Mouse (Mus musculus): ENCODE measurements around the gene Gimap3. TPM values are rescaled to one million over a fixed set of nuclear protein-coding genes. Genes with fewer than 3 reads are reported as not detected.

Gimap3 gene
- polyA plus RNA-seq, 1 experiment from 2014 or later: not detected

DNA sequence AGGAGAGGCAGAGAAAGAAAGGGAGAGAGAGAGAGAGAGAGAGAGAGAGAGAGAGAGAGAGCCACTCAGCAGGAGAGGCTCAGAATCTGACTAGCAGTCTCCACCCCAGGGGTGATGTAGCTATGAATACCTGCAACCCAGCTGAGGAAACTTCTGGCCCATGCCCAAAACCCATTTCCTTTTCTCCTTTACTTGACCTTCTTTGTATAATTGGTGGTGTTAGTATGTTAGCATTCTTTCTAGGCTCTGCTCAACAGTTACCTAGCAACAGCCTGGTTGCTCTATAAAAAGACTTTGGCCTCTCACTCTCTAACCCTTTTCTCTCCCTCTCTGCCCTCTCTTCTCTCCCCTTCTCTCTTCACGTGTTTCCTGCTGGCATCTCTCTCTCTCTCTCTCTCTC is 45.2 kb downstream of the Gimap3 start:
- Histone ChIP-seq H3K36me3 (replicated peaks; ENCODE audit: control insufficient read depth, insufficient read depth, low read depth, low read length) (no peaks in the 10 kb centered on the region), H3K9me3 (replicated peaks; ENCODE audit: control insufficient read depth, low read length) (no peaks in the 10 kb centered on the region), H3K27ac (replicated peaks; ENCODE audit: low read depth, low read length) (no peak overlapping the region), H3K9ac (replicated peaks; ENCODE audit: low read length) (no peak overlapping the region), H3K27me3 (ENCODE audit: control insufficient read depth, insufficient read depth, low read length) (no peaks in the 10 kb centered on the region), H3K4me2 (ENCODE audit: low read depth, low read length) (no peak overlapping the region), H3K4me1 (ENCODE audit: control insufficient read depth, insufficient read depth, low read length) (no peaks in the 10 kb centered on the region), H3K4me3 (ENCODE audit: low read depth, low read length) (no peak overlapping the region)
- no peak for ATAC-seq (replicated peaks; ENCODE audit: insufficient number of reproducible peaks, low FRiP score, low TSS enrichment, low read depth)
- DNase-seq (ENCODE audit: low spot score): no peak
- WGBS: 7% methylated on average over 1 of the region's 1 CpGs

DNA sequence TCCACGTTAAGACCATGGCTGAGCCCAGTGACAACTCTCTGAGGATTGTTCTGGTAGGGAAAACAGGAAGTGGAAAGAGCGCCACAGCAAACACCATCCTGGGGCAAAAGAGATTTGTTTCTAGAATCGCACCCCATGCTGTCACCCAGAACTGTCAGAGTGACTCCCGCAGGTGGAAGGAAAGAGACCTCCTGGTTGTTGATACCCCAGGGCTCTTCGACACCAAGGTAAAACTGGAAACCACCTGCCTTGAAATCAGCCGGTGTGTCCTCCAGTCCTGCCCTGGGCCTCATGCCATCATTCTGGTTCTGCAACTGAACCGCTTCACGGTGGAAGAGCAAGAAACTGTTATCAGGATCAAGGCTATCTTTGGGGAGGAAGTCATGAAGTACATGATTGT is 47.2 kb downstream of the Gimap3 start:
- no peaks in the 10 kb centered on the region for H3K4me1 ChIP-seq (ENCODE audit: control insufficient read depth, insufficient read depth, low read length)
- 83% methylated on average over 8 of the region's 8 CpGs for WGBS
- H3K27ac ChIP-seq (replicated peaks; ENCODE audit: low read depth, low read length): no peak overlapping the region
- H3K4me3 ChIP-seq (ENCODE audit: low read depth, low read length): no peak overlapping the region
- DNase-seq (ENCODE audit: low spot score) (no peak), ATAC-seq (replicated peaks; ENCODE audit: insufficient number of reproducible peaks, low FRiP score, low TSS enrichment, low read depth) (no peak)
- no peaks in the 10 kb centered on the region for H3K9me3 ChIP-seq (replicated peaks; ENCODE audit: control insufficient read depth, low read length)
- no peaks in the 10 kb centered on the region for H3K36me3 ChIP-seq (replicated peaks; ENCODE audit: control insufficient read depth, insufficient read depth, low read depth, low read length)
- no peaks in the 10 kb centered on the region for H3K27me3 ChIP-seq (ENCODE audit: control insufficient read depth, insufficient read depth, low read length)
- H3K9ac ChIP-seq (replicated peaks; ENCODE audit: low read length): no peak overlapping the region
- H3K4me2 ChIP-seq (ENCODE audit: low read depth, low read length): no peak overlapping the region

DNA sequence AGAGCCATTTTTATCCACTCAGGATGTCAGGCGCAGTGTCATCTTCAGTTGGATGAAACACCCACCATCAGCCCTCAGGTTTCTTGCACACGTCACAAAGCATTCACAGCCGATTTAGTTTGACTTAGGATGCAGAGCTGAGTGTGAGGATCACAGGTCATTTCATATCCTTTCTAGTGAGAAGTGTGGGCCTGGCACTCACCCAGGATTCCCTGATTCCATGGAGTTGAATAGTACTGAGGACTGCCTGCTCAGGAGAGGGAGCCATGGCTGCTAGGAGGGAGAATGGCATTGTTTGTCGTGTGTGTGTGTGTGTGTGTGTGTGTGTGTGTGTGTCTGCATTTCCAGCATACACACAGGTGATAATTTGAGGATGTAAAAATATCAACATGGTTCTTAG is 50.3 kb downstream of the Gimap3 start:
- 82% methylated on average over 4 of the region's 4 CpGs for WGBS
- Histone ChIP-seq H3K9ac (replicated peaks; ENCODE audit: low read length) (no peak overlapping the region), H3K9me3 (replicated peaks; ENCODE audit: control insufficient read depth, low read length) (no peaks in the 10 kb centered on the region), H3K4me3 (ENCODE audit: low read depth, low read length) (no peak overlapping the region), H3K27me3 (ENCODE audit: control insufficient read depth, insufficient read depth, low read length) (no peaks in the 10 kb centered on the region), H3K36me3 (replicated peaks; ENCODE audit: control insufficient read depth, insufficient read depth, low read depth, low read length) (no peaks in the 10 kb centered on the region), H3K27ac (replicated peaks; ENCODE audit: low read depth, low read length) (no peak overlapping the region), H3K4me1 (ENCODE audit: control insufficient read depth, insufficient read depth, low read length) (no peaks in the 10 kb centered on the region), H3K4me2 (ENCODE audit: low read depth, low read length) (no peak overlapping the region)
- DNase-seq (ENCODE audit: low spot score): no peak
- ATAC-seq (replicated peaks; ENCODE audit: insufficient number of reproducible peaks, low FRiP score, low TSS enrichment, low read depth): no peak

DNA sequence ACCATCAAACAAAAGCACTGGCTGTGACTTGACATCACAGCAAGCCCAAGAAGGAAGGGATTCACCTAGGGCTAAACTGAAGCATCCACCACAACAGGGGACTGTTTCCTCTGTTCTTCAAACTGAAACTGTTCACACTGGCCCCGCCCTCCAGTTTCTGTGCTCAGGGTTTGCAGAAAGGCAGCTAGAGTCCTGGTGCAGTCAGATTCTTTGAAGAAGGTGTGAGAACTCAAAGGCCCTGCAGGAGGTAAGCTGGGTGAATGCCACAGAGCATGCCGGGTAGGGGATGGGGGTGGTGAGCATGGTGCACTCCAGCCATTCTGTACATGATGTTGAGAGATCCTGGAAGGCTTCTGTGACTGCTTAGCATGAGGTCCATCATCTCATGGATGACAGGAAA is 52.2 kb downstream of the Gimap3 start, which contains the start of the genes Gm28053 and Gimap7:
TSS of gene Gm28053 (plus strand) at position 153 of the 400 bp plus-strand sequence.
TSS of gene Gimap7 (plus strand) at position 167 of the 400 bp plus-strand sequence.
- Histone ChIP-seq H3K36me3 (replicated peaks; ENCODE audit: control insufficient read depth, insufficient read depth, low read depth, low read length) (no peaks in the 10 kb centered on the region), H3K9ac (replicated peaks; ENCODE audit: low read length) (no peak within 1 kb of the TSS), H3K4me2 (ENCODE audit: low read depth, low read length) (no peak within 1 kb of the TSS), H3K4me3 (ENCODE audit: low read depth, low read length) (no peak within 1 kb of the TSS), H3K27me3 (ENCODE audit: control insufficient read depth, insufficient read depth, low read length) (no peaks in the 10 kb centered on the region), H3K9me3 (replicated peaks; ENCODE audit: control insufficient read depth, low read length) (no peaks in the 10 kb centered on the region), H3K27ac (replicated peaks; ENCODE audit: low read depth, low read length) (no peak within 1 kb of the TSS), H3K4me1 (ENCODE audit: control insufficient read depth, insufficient read depth, low read length) (no peaks in the 10 kb centered on the region)
- no peak for DNase-seq (ENCODE audit: low spot score)
- no peak for ATAC-seq (replicated peaks; ENCODE audit: insufficient number of reproducible peaks, low FRiP score, low TSS enrichment, low read depth)
- WGBS: 59% methylated on average over 2 of the region's 2 CpGs

Other genes with a start within 250 kb of the Gimap3 start
- 18.9 and 22.3 TPM in 2 replicates for gene Atp6v0e2, start 233.2 kb downstream of the Gimap3 start, polyA plus RNA-seq (2014; fragmentation: Nextera tagmentation; extraction: Ambion mirVana)
- gene Lrrc61, start 216.1 kb downstream of the Gimap3 start, polyA plus RNA-seq (2014; fragmentation: Nextera tagmentation; extraction: Ambion mirVana): 10.9 and 14.3 TPM in 2 replicates
- gene Rarres2, start 198.1 kb downstream of the Gimap3 start, polyA plus RNA-seq (2014; fragmentation: Nextera tagmentation; extraction: Ambion mirVana): 3.8 and 4.3 TPM in 2 replicates
- not detected in 2 replicates for gene Gm45021, start 181.2 kb downstream of the Gimap3 start, polyA plus RNA-seq (2014; fragmentation: Nextera tagmentation; extraction: Ambion mirVana)
- gene Repin1, start 177.0 kb downstream of the Gimap3 start, polyA plus RNA-seq (2014; fragmentation: Nextera tagmentation; extraction: Ambion mirVana): 33.5 and 34.2 TPM in 2 replicates
- gene Gm44965, start 176.9 kb downstream of the Gimap3 start, polyA plus RNA-seq (2014; fragmentation: Nextera tagmentation; extraction: Ambion mirVana): not detected in 2 replicates
- gene Zfp775, start 168.8 kb downstream of the Gimap3 start, polyA plus RNA-seq (2014; fragmentation: Nextera tagmentation; extraction: Ambion mirVana): 7.1 and 7.4 TPM in 2 replicates
- gene AI854703, start 144.1 kb downstream of the Gimap3 start, polyA plus RNA-seq (2014; fragmentation: Nextera tagmentation; extraction: Ambion mirVana): 0.69 and 0.71 TPM in 2 replicates
- gene Gimap8, start 123.6 kb downstream of the Gimap3 start, polyA plus RNA-seq (2014; fragmentation: Nextera tagmentation; extraction: Ambion mirVana): 0.20 and 0.25 TPM in 2 replicates
- gene Gimap9, start 94.7 kb downstream of the Gimap3 start, polyA plus RNA-seq (2014; fragmentation: Nextera tagmentation; extraction: Ambion mirVana): 9.0 and 10.2 TPM in 2 replicates
- 9.6 and 10.2 TPM in 2 replicates for gene Gimap4, start 86.3 kb downstream of the Gimap3 start, polyA plus RNA-seq (2014; fragmentation: Nextera tagmentation; extraction: Ambion mirVana)
- gene Gimap6, start 62.6 kb downstream of the Gimap3 start, polyA plus RNA-seq (2014; fragmentation: Nextera tagmentation; extraction: Ambion mirVana): 13.9 and 16.9 TPM in 2 replicates
- gene Gm28053, start 52.2 kb downstream of the Gimap3 start, polyA plus RNA-seq (2014; fragmentation: Nextera tagmentation; extraction: Ambion mirVana): not detected in 2 replicates
- gene Gimap7, start 52.2 kb downstream of the Gimap3 start, polyA plus RNA-seq (2014; fragmentation: Nextera tagmentation; extraction: Ambion mirVana): not detected in 2 replicates
- gene Gimap1, start 31.8 kb downstream of the Gimap3 start, polyA plus RNA-seq (2014; fragmentation: Nextera tagmentation; extraction: Ambion mirVana): 5.5 and 5.6 TPM in 2 replicates
- 0.63 and 1.2 TPM in 2 replicates for gene Gimap5, start 24.7 kb downstream of the Gimap3 start, polyA plus RNA-seq (2014; fragmentation: Nextera tagmentation; extraction: Ambion mirVana)
- 30.4 and 32.7 TPM in 2 replicates for gene Tmem176a, start 70.1 kb upstream of the Gimap3 start, polyA plus RNA-seq (2014; fragmentation: Nextera tagmentation; extraction: Ambion mirVana)
- 87.3 and 103 TPM in 2 replicates for gene Tmem176b, start 70.6 kb upstream of the Gimap3 start, polyA plus RNA-seq (2014; fragmentation: Nextera tagmentation; extraction: Ambion mirVana)
- not detected in 2 replicates for gene Aoc1, start 102.0 kb upstream of the Gimap3 start, polyA plus RNA-seq (2014; fragmentation: Nextera tagmentation; extraction: Ambion mirVana)
- gene 1600015I10Rik, start 159.0 kb upstream of the Gimap3 start, polyA plus RNA-seq (2014; fragmentation: Nextera tagmentation; extraction: Ambion mirVana): not detected in 2 replicates
- not detected in 2 replicates for gene Doxl2, start 204.1 kb upstream of the Gimap3 start, polyA plus RNA-seq (2014; fragmentation: Nextera tagmentation; extraction: Ambion mirVana)
- not detected in 2 replicates for gene Svs1, start 216.0 kb upstream of the Gimap3 start, polyA plus RNA-seq (2014; fragmentation: Nextera tagmentation; extraction: Ambion mirVana)

Data from embryonic facial prominence, embryonic 11.5 days (tissue).